Mouse (Mus musculus): ENCODE results near the gene Kcnma1.

DNA sequence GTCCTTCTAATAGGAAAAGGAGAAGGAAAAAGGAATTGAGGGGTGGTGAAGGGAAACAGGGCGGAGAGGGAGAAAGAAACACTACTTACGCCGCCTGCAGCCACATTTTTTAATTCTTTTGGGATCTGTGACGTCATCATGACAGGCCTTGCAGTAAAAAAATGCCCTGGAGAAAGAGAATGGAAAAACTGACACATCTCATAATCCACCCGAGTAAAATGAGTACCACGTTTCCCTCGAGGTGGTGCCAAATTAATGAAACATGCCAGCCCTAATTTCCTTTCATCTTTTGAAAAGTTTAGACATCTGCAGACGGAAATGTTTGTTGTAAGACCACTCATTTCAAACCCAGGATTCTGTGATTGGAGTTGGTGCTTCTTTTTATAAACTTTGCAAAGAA lies 578.4 kb downstream of the Kcnma1 start:
- no peak for TF ChIP-seq ZNF384 (IDR thresholded peaks at IDR 0.05; ENCODE audit: low read depth, low read length)
- no peak for TF ChIP-seq MAFK (IDR thresholded peaks at IDR 0.05; ENCODE audit: insufficient read depth, low read depth, low read length)

Data from ES-E14 (cell line).